Mouse (Mus musculus): Measurements from ENCODE around the gene Rasgrp2. TPM values are rescaled to one million over a fixed set of nuclear protein-coding genes. Genes with fewer than 3 reads are reported as not detected.
A peak's percentile ranks its signal among the peaks of the same experiment; 100 is the strongest.

Rasgrp2 gene
- polyA plus RNA-seq, 1 experiment from 2014 or later = 105 TPM

GRCm38 (mm10) chr19:6364842-6365241 lies 34.3 kb upstream of the Rasgrp2 start:
- ATAC-seq (replicated peaks; ENCODE audit: low FRiP score) = no peak
- Histone ChIP-seq H3K4me1 (replicated peaks; ENCODE audit: control insufficient read depth, insufficient read depth, low read length) (peaks cover 16% of the 10 kb centered on the region), H3K9me3 (ENCODE audit: control insufficient read depth, low read length) (no peaks in the 10 kb centered on the region), H3K4me3 (ENCODE audit: low read depth, low read length) (peak overlapping the region; percentile 98), H3K9ac (ENCODE audit: low read depth, low read length) (peak overlapping the region; percentile 100), H3K27ac (ENCODE audit: low read depth, low read length) (peak overlapping the region; percentile 99), H3K27me3 (replicated peaks; ENCODE audit: control insufficient read depth, insufficient read depth, low read length) (no peaks in the 10 kb centered on the region), H3K36me3 (ENCODE audit: control insufficient read depth, insufficient read depth, low read length) (peaks cover 37% of the 10 kb centered on the region), H3K4me2 (peak overlapping the region; percentile 96)
- WGBS = 1% methylated on average over 2 of the region's 2 CpGs
- no peak for DNase-seq (ENCODE audit: low spot score)

GRCm38 (mm10) chr19:6370175-6370574 lies 29.0 kb upstream of the Rasgrp2 start:
- no peak overlapping the region for H3K4me2 ChIP-seq
- H3K27ac ChIP-seq (ENCODE audit: low read depth, low read length) = no peak overlapping the region
- no peaks in the 10 kb centered on the region for H3K27me3 ChIP-seq (replicated peaks; ENCODE audit: control insufficient read depth, insufficient read depth, low read length)
- no peak overlapping the region for H3K4me3 ChIP-seq (ENCODE audit: low read depth, low read length)
- no peak overlapping the region for H3K9ac ChIP-seq (ENCODE audit: low read depth, low read length)
- H3K4me1 ChIP-seq (replicated peaks; ENCODE audit: control insufficient read depth, insufficient read depth, low read length) = peaks cover 8% of the 10 kb centered on the region
- no peaks in the 10 kb centered on the region for H3K9me3 ChIP-seq (ENCODE audit: control insufficient read depth, low read length)
- DNase-seq (ENCODE audit: low spot score) (no peak), ATAC-seq (replicated peaks; ENCODE audit: low FRiP score) (no peak)
- WGBS = 90% methylated on average over 2 of the region's 2 CpGs
- peaks cover 80% of the 10 kb centered on the region for H3K36me3 ChIP-seq (ENCODE audit: control insufficient read depth, insufficient read depth, low read length)

GRCm38 (mm10) chr19:6372433-6372832 lies 26.7 kb upstream of the Rasgrp2 start:
- 97% methylated on average over 3 of the region's 3 CpGs for WGBS
- no peak for ATAC-seq (replicated peaks; ENCODE audit: low FRiP score)

GRCm38 (mm10) chr19:6373539-6374400 lies 25.4 kb upstream of the Rasgrp2 start:
- ATAC-seq (replicated peaks; ENCODE audit: low FRiP score) (peak; percentile 45), DNase-seq (ENCODE audit: low spot score) (peak; percentile 75)
- Histone ChIP-seq H3K4me1 (replicated peaks; ENCODE audit: control insufficient read depth, insufficient read depth, low read length) (no peaks in the 10 kb centered on the region; the same call in 1 of the 2 replicates), H3K36me3 (ENCODE audit: control insufficient read depth, insufficient read depth, low read length) (peaks cover 89% of the 10 kb centered on the region), H3K27me3 (replicated peaks; ENCODE audit: control insufficient read depth, insufficient read depth, low read length) (no peaks in the 10 kb centered on the region), H3K9ac (ENCODE audit: low read depth, low read length) (no peak overlapping the region), H3K4me2 (no peak overlapping the region), H3K9me3 (ENCODE audit: control insufficient read depth, low read length) (no peaks in the 10 kb centered on the region), H3K27ac (ENCODE audit: low read depth, low read length) (no peak overlapping the region; the same call in 1 of the 2 replicates), H3K4me3 (ENCODE audit: low read depth, low read length) (no peak overlapping the region)
- WGBS = 64% methylated on average over 12 of the region's 12 CpGs

More at GRCm38 (mm10) chr19:6372433-6372832, 26.7 kb upstream of the Rasgrp2 start:
- no peak for DNase-seq (ENCODE audit: low spot score)
- H3K9me3 ChIP-seq (ENCODE audit: control insufficient read depth, low read length) = no peaks in the 10 kb centered on the region
- no peaks in the 10 kb centered on the region for H3K27me3 ChIP-seq (replicated peaks; ENCODE audit: control insufficient read depth, insufficient read depth, low read length)
- H3K36me3 ChIP-seq (ENCODE audit: control insufficient read depth, insufficient read depth, low read length) = peaks cover 87% of the 10 kb centered on the region
- no peak overlapping the region for H3K27ac ChIP-seq (ENCODE audit: low read depth, low read length)
- no peak overlapping the region for H3K9ac ChIP-seq (ENCODE audit: low read depth, low read length)
- no peak overlapping the region for H3K4me2 ChIP-seq
- no peak overlapping the region for H3K4me3 ChIP-seq (ENCODE audit: low read depth, low read length)
- H3K4me1 ChIP-seq (replicated peaks; ENCODE audit: control insufficient read depth, insufficient read depth, low read length) = no peaks in the 10 kb centered on the region; the same call in 1 of the 2 replicates

- H3K9ac ChIP-seq (ENCODE audit: low read depth, low read length) = no peak overlapping the region
- H3K27ac ChIP-seq (ENCODE audit: low read depth, low read length) = no peak overlapping the region
- H3K4me2 ChIP-seq = no peak overlapping the region
- no peak overlapping the region for H3K4me3 ChIP-seq (ENCODE audit: low read depth, low read length)
- peaks cover 83% of the 10 kb centered on the region for H3K36me3 ChIP-seq (ENCODE audit: control insufficient read depth, insufficient read depth, low read length)
- ATAC-seq (replicated peaks; ENCODE audit: low FRiP score) = no peak
- DNase-seq (ENCODE audit: low spot score) = no peak
- 96% methylated on average over 10 of the region's 10 CpGs for WGBS
- no peaks in the 10 kb centered on the region for H3K27me3 ChIP-seq (replicated peaks; ENCODE audit: control insufficient read depth, insufficient read depth, low read length)
- no peaks in the 10 kb centered on the region; the same call in 1 of the 2 replicates for H3K4me1 ChIP-seq (replicated peaks; ENCODE audit: control insufficient read depth, insufficient read depth, low read length)
- no peaks in the 10 kb centered on the region for H3K9me3 ChIP-seq (ENCODE audit: control insufficient read depth, low read length)
Observed at GRCm38 (mm10) chr19:6374571-6374970, 24.6 kb upstream of the Rasgrp2 start.

GRCm38 (mm10) chr19:6375423-6376254 lies 23.5 kb upstream of the Rasgrp2 start:
- peaks cover 76% of the 10 kb centered on the region for H3K36me3 ChIP-seq (ENCODE audit: control insufficient read depth, insufficient read depth, low read length)
- no peaks in the 10 kb centered on the region; the same call in 1 of the 2 replicates for H3K4me1 ChIP-seq (replicated peaks; ENCODE audit: control insufficient read depth, insufficient read depth, low read length)
- H3K27ac ChIP-seq (ENCODE audit: low read depth, low read length) = no peak overlapping the region
- H3K9me3 ChIP-seq (ENCODE audit: control insufficient read depth, low read length) = no peaks in the 10 kb centered on the region
- no peak overlapping the region for H3K9ac ChIP-seq (ENCODE audit: low read depth, low read length)
- 94% methylated on average over 41 of the region's 42 CpGs for WGBS
- DNase-seq (ENCODE audit: low spot score) (no peak), ATAC-seq (replicated peaks; ENCODE audit: low FRiP score) (no peak)
- no peak overlapping the region for H3K4me2 ChIP-seq
- H3K27me3 ChIP-seq (replicated peaks; ENCODE audit: control insufficient read depth, insufficient read depth, low read length) = no peaks in the 10 kb centered on the region
- H3K4me3 ChIP-seq (ENCODE audit: low read depth, low read length) = no peak overlapping the region

- ATAC-seq (replicated peaks; ENCODE audit: low FRiP score) (no peak), DNase-seq (ENCODE audit: low spot score) (no peak)
- no peak overlapping the region for H3K27ac ChIP-seq (ENCODE audit: low read depth, low read length)
- peaks cover 71% of the 10 kb centered on the region for H3K36me3 ChIP-seq (ENCODE audit: control insufficient read depth, insufficient read depth, low read length)
- H3K4me1 ChIP-seq (replicated peaks; ENCODE audit: control insufficient read depth, insufficient read depth, low read length) = no peaks in the 10 kb centered on the region; the same call in 1 of the 2 replicates
- no peak overlapping the region for H3K4me3 ChIP-seq (ENCODE audit: low read depth, low read length)
- 79% methylated on average over 14 of the region's 14 CpGs for WGBS
- H3K9ac ChIP-seq (ENCODE audit: low read depth, low read length) = no peak overlapping the region
- no peaks in the 10 kb centered on the region for H3K27me3 ChIP-seq (replicated peaks; ENCODE audit: control insufficient read depth, insufficient read depth, low read length)
- H3K9me3 ChIP-seq (ENCODE audit: control insufficient read depth, low read length) = no peaks in the 10 kb centered on the region
- no peak overlapping the region for H3K4me2 ChIP-seq
Observed at GRCm38 (mm10) chr19:6376255-6376564, 22.9 kb upstream of the Rasgrp2 start.

DNA sequence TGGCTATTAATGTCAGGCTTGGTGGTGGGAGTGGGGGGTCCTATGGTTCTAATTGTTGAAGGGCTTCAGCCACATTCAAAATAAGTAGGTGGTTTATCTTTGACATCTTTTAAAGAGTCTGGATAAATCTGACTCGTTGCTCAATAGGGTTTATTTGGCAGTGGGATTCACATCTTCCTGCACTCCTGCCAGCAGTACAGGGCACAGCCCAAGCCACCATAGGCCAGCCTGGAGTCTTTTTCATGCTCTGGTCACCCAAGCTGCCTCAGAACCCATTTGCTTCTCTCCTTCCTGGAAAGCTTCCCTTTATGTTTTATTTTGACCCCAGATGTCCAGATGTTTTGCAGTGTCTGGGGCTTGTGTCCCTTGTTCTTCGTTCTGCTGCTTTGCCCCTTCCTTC lies 22.5 kb upstream of the Rasgrp2 start:
- no peak for ATAC-seq (replicated peaks; ENCODE audit: low FRiP score)
- peaks cover 67% of the 10 kb centered on the region for H3K36me3 ChIP-seq (ENCODE audit: control insufficient read depth, insufficient read depth, low read length)
- H3K9me3 ChIP-seq (ENCODE audit: control insufficient read depth, low read length) = no peaks in the 10 kb centered on the region
- H3K4me1 ChIP-seq (replicated peaks; ENCODE audit: control insufficient read depth, insufficient read depth, low read length) = no peaks in the 10 kb centered on the region; the same call in 1 of the 2 replicates
- no peak overlapping the region for H3K27ac ChIP-seq (ENCODE audit: low read depth, low read length)
- WGBS = 74% methylated on average over 2 of the region's 2 CpGs
- H3K27me3 ChIP-seq (replicated peaks; ENCODE audit: control insufficient read depth, insufficient read depth, low read length) = no peaks in the 10 kb centered on the region
- no peak overlapping the region for H3K9ac ChIP-seq (ENCODE audit: low read depth, low read length)
- DNase-seq (ENCODE audit: low spot score) = no peak
- H3K4me3 ChIP-seq (ENCODE audit: low read depth, low read length) = no peak overlapping the region
- H3K4me2 ChIP-seq = no peak overlapping the region

Measured in liver, embryonic 11.5 days (tissue).